Mouse (Mus musculus) layer of hippocampus, adult 18-20 months (tissue): ENCODE data around the gene Map7d3. TPM values are rescaled to one million over a fixed set of nuclear protein-coding genes. Genes with fewer than 3 reads are reported as not detected.

Experiments used
- total RNA-seq, 2 experiments: library from RNA; stranded (reverse); gene quantifications; 2 replicates each; pipeline ENCODE4 v1.2.3; 2021

The Map7d3 gene
- total RNA-seq, 2 experiments from 2014 or later: 0.12 TPM; not detected in 1

Other genes with a start within 250 kb of the Map7d3 start
- gene Mmgt1, start 224.3 kb downstream of the Map7d3 start, total RNA-seq: 10 to 100 TPM; 24.7 to 25.6 TPM
- gene Slc9a6, start 212.6 kb downstream of the Map7d3 start, total RNA-seq: 100 to 1,000 TPM; 105 to 117 TPM
- gene Fhl1, start 90.5 kb downstream of the Map7d3 start, total RNA-seq: 10 to 100 TPM; 73.1 to 79.4 TPM
- gene Adgrg4, start 47.8 kb upstream of the Map7d3 start, total RNA-seq: not detected
- gene Brs3, start 220.7 kb upstream of the Map7d3 start, total RNA-seq: not detected
- 10 to 100 TPM; 57.8 to 59.0 TPM for gene Htatsf1, start 231.3 kb upstream of the Map7d3 start, total RNA-seq